Mouse (Mus musculus) intestine, embryonic 15.5 days (tissue): ENCODE results near the gene Ppp1r35. TPM values are rescaled to one million over a fixed set of nuclear protein-coding genes. Genes with fewer than 3 reads are reported as not detected.

ENCODE experiments used
- ATAC-seq: fragments of 200-750 bp; cut with Nextera tagmentation; 2 replicates; pipeline ENCODE4 v1.8.0; 2017; ENCODE audit warnings: moderate TSS enrichment, moderate library complexity
- H3K27ac ChIP-seq: fragments of 300-500 bp; sonication (generic); 2 replicates; pipeline ENCODE4 v1.5.1; 2015; ENCODE audit warnings: mild to moderate bottlenecking, inconsistent platforms
- H3K27me3 ChIP-seq: fragments of 300-500 bp; sonication (generic); replicated peaks from 2 replicates; pipeline ENCODE4 v1.6.1; 2015; ENCODE audit warnings: inconsistent platforms
- H3K36me3 ChIP-seq: fragments of 300-500 bp; sonication (generic); 2 replicates; pipeline ENCODE4 v1.6.1; 2015; ENCODE audit warnings: inconsistent platforms
- H3K4me1 ChIP-seq: fragments of 300-500 bp; sonication (generic); replicated peaks from 2 replicates; pipeline ENCODE4 v1.6.1; 2015; ENCODE audit warnings: inconsistent platforms
- H3K4me2 ChIP-seq: fragments of 300-500 bp; sonication (generic); replicated peaks from 2 replicates; pipeline ENCODE4 v1.6.1; 2015; ENCODE audit warnings: mild to moderate bottlenecking, inconsistent platforms
- H3K4me3 ChIP-seq: fragments of 300-500 bp; sonication (generic); replicated peaks from 2 replicates; pipeline ENCODE4 v1.5.1; 2015; ENCODE audit warnings: inconsistent platforms
- H3K9ac ChIP-seq: fragments of 300-500 bp; sonication (generic); 2 replicates; pipeline ENCODE4 v1.6.1; 2015; ENCODE audit warnings: inconsistent platforms
- H3K9me3 ChIP-seq: fragments of 300-500 bp; sonication (generic); 2 replicates; pipeline ENCODE4 v1.6.1; 2016; ENCODE audit warnings: inconsistent platforms
- WGBS: fragments of 180-500 bp; shearing (Covaris S2); methylation state at CpG from one replicate; pipeline ENCODE4 v1.1.7; 2015; 5-methylcytosine and 5-hydroxymethylcytosine counted together
- polyA plus RNA-seq: library from polyadenylated mRNA; unstranded; fragments of >200 nt; fragmentation: Nextera tagmentation; extraction: Ambion mirVana; gene quantifications from 2 replicates; pipeline ENCODE4 v1.2.1, GENCODE M21; 2015

The Ppp1r35 gene
- polyA plus RNA-seq, 1 experiment from 2014 or later, result 22.3 TPM

- Histone ChIP-seq H3K36me3 (peaks cover 6% of the 10 kb centered on the region; the same call in 1 of the 2 replicates), H3K4me2 (peak overlapping the region; percentile 2; the same call in 1 of the 2 replicates), H3K9ac (no peak overlapping the region), H3K27ac (peak overlapping the region; percentile 45), H3K4me3 (no peak overlapping the region), H3K9me3 (no peaks in the 10 kb centered on the region), H3K4me1 (peaks cover 23% of the 10 kb centered on the region), H3K27me3 (no peaks in the 10 kb centered on the region)
- 26% methylated on average over 5 of the region's 5 CpGs for WGBS
- ATAC-seq, result peak; percentile 52
Measured at GRCm38 (mm10) chr5:137776408-137776918, 2.2 kb upstream of the Ppp1r35 start.

DNA sequence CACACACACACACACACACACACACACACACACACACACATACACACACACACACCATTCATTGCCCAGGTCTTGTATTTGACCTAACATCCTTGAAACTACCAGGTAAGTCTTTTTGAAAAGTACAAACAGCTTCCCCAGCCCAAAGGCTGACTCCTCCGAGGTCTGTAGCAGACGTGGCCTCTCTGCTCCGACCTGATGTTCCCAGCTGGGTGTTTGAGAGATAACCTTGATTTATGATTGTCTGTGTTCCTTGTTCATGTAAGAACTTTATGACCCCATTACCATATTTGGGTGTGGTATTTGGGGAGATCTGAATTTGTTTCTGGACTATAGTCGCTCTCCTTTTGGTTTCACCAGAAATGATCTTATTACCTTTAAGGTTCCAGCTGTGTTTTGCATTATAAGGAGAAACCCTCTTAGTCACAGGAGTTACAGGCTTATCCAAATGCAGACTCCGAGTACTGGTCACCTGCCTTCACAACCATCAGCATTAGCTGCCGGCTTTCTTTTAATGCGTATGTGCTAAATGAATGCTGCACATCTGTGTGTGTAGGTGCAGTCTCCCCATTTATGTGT lies 1.3 kb upstream of the Ppp1r35 start:
- 0 out of 2 replicates have a peak overlapping the region, but pooled peaks have one; percentile 2 for H3K4me2 ChIP-seq
- no peaks in the 10 kb centered on the region for H3K9me3 ChIP-seq
- peaks cover 15% of the 10 kb centered on the region for H3K36me3 ChIP-seq
- H3K9ac ChIP-seq, result no peak overlapping the region
- WGBS, result 48% methylated on average over 7 of the region's 7 CpGs
- no peaks in the 10 kb centered on the region for H3K27me3 ChIP-seq
- peak overlapping the region; percentile 44; the same call in 1 of the 2 replicates for H3K27ac ChIP-seq
- no peak overlapping the region for H3K4me3 ChIP-seq
- no peak for ATAC-seq
- H3K4me1 ChIP-seq, result peaks cover 26% of the 10 kb centered on the region

GRCm38 (mm10) chr5:137779053-137779933 lies 644 bp downstream of the Ppp1r35 start:
- under 1% methylated on average over 81 of the region's 83 CpGs for WGBS
- Histone ChIP-seq H3K4me1 (peaks cover 42% of the 10 kb centered on the region), H3K4me2 (peak overlapping the region; percentile 94), H3K27me3 (no peaks in the 10 kb centered on the region), H3K9me3 (no peaks in the 10 kb centered on the region), H3K36me3 (peaks cover 21% of the 10 kb centered on the region), H3K4me3 (peak overlapping the region; percentile 80), H3K27ac (peak overlapping the region; percentile 94), H3K9ac (peak overlapping the region; percentile 86)
- peak; percentile 54 for ATAC-seq

DNA sequence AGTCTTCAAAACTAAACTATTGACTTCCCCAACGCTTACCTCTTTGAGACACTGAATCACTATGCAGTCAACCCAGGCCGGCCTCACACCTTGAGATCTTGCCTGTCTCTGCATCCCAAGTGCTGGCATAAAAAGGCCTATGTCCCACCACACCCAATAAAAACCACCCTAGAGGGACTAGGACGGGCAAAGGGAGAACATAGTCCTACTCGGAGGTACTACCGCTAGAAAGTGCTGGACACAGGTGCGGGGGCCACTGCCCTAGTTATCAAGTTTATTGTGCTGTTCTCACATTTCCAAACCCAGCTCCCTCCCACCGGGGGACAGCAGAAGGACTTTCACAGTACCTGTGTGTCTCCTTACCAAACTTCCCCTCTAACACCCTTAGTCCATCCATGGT lies 3.0 kb downstream of the Ppp1r35 start:
- ATAC-seq, result no peak
- no peak overlapping the region for H3K27ac ChIP-seq
- no peak overlapping the region for H3K4me3 ChIP-seq
- peaks cover 21% of the 10 kb centered on the region for H3K36me3 ChIP-seq
- H3K9ac ChIP-seq, result no peak overlapping the region
- H3K4me2 ChIP-seq, result no peak overlapping the region
- WGBS, result 91% methylated on average over 7 of the region's 7 CpGs
- no peaks in the 10 kb centered on the region for H3K9me3 ChIP-seq
- H3K27me3 ChIP-seq, result no peaks in the 10 kb centered on the region
- H3K4me1 ChIP-seq, result peaks cover 46% of the 10 kb centered on the region

DNA sequence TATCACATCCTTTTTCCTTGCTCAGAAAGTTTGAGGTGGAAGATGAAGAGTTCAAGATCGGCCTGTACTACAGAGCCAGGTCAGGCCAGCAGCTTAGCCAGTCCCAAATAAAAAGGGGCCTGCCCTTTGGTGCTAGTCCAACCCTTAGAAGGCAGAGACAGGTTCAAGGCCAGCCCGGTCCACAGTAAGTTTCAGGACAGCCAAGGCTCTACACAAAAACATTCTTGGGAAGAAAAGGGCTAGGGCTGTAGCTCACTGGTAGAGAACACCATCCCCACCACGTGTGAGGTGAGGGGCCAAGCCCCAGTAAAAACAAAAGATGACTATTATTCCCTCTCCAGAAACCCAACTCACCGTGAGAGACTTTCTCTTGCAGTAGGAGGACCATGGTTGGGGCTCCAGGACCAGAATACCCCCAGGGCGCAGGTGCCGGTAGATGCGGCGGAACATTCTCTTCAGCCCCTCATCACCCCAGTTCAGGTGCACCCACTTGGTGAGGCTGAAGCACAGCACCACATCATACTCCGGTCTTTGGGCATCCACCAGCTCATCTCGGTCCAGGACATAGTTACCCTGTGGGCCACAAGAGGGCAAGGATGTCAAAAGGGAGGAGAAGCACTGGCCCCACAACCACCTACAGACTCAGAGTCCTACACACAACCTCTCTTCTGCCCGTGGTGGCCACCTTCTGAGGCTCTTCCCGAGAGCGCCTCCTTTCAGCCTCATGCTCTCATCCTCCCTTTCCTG lies 4.3 kb downstream of the Ppp1r35 start:
- peaks cover 21% of the 10 kb centered on the region for H3K36me3 ChIP-seq
- H3K27ac ChIP-seq, result no peak overlapping the region
- peak overlapping the region; percentile 88; the same call in 1 of the 2 replicates for H3K4me3 ChIP-seq
- H3K4me2 ChIP-seq, result peak overlapping the region; percentile 83
- H3K4me1 ChIP-seq, result peaks cover 44% of the 10 kb centered on the region
- peak overlapping the region; percentile 26; the same call in 1 of the 2 replicates for H3K9ac ChIP-seq
- no peak for ATAC-seq
- no peaks in the 10 kb centered on the region for H3K9me3 ChIP-seq
- no peaks in the 10 kb centered on the region for H3K27me3 ChIP-seq
- 77% methylated on average over 13 of the region's 13 CpGs for WGBS

DNA sequence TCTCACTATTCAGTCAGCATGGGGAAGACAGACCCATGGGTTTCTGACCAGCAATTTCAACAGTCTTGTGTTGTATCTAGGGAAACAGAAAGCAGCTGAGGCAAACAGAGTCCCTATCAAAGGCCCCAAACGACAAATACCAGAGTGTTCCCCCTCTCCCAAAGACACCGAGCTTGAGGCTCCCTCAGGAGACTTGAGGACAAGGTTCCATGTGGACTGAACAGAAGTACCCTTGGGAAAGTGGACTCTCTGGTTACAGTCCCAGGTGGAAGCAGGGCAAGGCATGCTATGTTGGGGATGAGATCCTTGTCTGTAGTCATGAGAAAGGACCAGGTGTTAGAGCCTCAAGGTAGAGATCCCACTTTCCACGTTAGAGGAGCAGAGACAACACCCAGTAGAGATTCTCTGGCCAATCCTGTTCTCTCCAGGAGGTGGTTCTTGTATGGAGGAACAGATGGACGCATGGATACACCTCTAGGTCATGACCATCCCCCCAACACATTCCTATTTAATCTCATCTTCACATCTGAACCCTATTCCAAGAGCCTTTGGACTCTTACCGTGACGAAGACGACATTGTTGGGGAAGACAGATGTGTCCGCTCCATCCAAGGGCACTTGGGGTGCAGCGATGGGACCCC lies 5.4 kb downstream of the Ppp1r35 start:
- Histone ChIP-seq H3K27me3 (no peaks in the 10 kb centered on the region), H3K4me3 (peak overlapping the region; percentile 88), H3K27ac (no peak overlapping the region), H3K4me1 (peaks cover 44% of the 10 kb centered on the region), H3K36me3 (peaks cover 21% of the 10 kb centered on the region), H3K9me3 (no peaks in the 10 kb centered on the region), H3K4me2 (peak overlapping the region; percentile 83), H3K9ac (peak overlapping the region; percentile 95)
- ATAC-seq, result no peak
- WGBS, result 61% methylated on average over 9 of the region's 9 CpGs

GRCm38 (mm10) chr5:137784546-137784945 lies 5.9 kb downstream of the Ppp1r35 start:
- 71% methylated on average over 14 of the region's 14 CpGs for WGBS
- Histone ChIP-seq H3K27ac (0 out of 2 replicates have a peak overlapping the region, but pooled peaks have one; percentile 99), H3K4me3 (peak overlapping the region; percentile 88), H3K4me1 (peaks cover 42% of the 10 kb centered on the region), H3K36me3 (peaks cover 21% of the 10 kb centered on the region), H3K9ac (peak overlapping the region; percentile 95), H3K4me2 (peak overlapping the region; percentile 83), H3K9me3 (no peaks in the 10 kb centered on the region), H3K27me3 (no peaks in the 10 kb centered on the region)
- ATAC-seq, result no peak

DNA sequence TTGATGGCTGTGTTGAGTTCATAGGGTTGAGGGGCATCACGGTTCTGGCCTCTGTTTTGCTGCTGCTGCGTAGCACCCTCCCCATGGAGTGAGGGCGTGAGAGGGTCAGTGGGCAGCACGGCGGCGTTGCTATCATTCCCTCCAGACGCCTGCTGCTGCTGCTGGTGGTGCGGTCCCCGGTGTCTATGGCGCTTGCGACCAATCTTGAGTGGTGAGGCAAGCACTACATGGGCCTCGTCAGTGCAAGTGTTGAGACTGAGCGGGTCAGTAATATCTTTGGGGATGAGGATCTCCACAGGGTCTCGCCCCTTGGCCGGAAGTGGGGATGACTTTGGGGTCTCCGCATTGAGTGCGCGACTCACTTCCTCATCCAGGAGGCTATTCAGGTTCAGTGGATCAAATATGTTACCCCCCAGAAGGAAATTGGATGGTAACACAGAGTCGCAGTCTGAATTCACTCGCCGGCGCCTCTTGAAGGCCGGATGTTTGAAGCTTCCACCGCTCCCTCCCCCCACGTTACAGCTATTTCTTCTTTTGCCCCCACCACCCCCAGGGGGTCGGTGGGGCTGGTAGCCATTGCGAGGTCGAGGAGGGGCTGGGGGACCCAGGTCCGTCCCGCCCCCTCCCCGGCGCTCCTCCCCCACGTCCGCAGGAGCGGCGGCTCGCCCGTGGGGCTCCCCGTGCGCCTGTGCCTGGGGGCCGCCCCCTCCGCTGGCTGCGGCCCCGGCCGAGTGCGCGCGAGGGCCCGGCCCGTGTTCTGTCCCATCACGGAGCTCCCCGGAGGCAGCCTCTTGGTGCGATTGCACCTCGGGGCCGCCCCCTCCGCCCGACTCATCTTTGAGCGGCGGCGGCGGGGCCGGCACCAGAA lies 6.7 kb downstream of the Ppp1r35 start:
- peak overlapping the region; percentile 95 for H3K9ac ChIP-seq
- H3K27ac ChIP-seq, result peak overlapping the region; percentile 99
- H3K4me1 ChIP-seq, result peaks cover 34% of the 10 kb centered on the region
- no peaks in the 10 kb centered on the region for H3K27me3 ChIP-seq
- H3K36me3 ChIP-seq, result peaks cover 20% of the 10 kb centered on the region
- peak overlapping the region; percentile 88 for H3K4me3 ChIP-seq
- no peaks in the 10 kb centered on the region for H3K9me3 ChIP-seq
- H3K4me2 ChIP-seq, result peak overlapping the region; percentile 83
- ATAC-seq, result peak; percentile 21; the same call in 1 of the 2 replicates
- WGBS, result 2% methylated on average over 50 of the region's 62 CpGs

GRCm38 (mm10) chr5:137786109-137786942 lies 7.7 kb downstream of the Ppp1r35 start:
- WGBS, result under 1% methylated on average over 79 of the region's 79 CpGs
- Histone ChIP-seq H3K4me3 (peak overlapping the region; percentile 88), H3K27me3 (no peaks in the 10 kb centered on the region), H3K9ac (peak overlapping the region; percentile 95), H3K27ac (peak overlapping the region; percentile 99), H3K4me2 (peak overlapping the region; percentile 83), H3K36me3 (peaks cover 16% of the 10 kb centered on the region), H3K4me1 (peaks cover 34% of the 10 kb centered on the region), H3K9me3 (no peaks in the 10 kb centered on the region)
- ATAC-seq, result peak; percentile 90

- Histone ChIP-seq H3K4me1 (peaks cover 31% of the 10 kb centered on the region), H3K9ac (peak within 1 kb of the TSS; percentile 95), H3K4me2 (peak within 1 kb of the TSS; percentile 83), H3K36me3 (peaks cover 6% of the 10 kb centered on the region), H3K9me3 (no peaks in the 10 kb centered on the region), H3K27ac (peak within 1 kb of the TSS; percentile 99), H3K4me3 (peak within 1 kb of the TSS; percentile 88), H3K27me3 (no peaks in the 10 kb centered on the region)
- ATAC-seq, result peak; percentile 70
- WGBS, result under 1% methylated on average over 48 of the region's 48 CpGs
Measured at GRCm38 (mm10) chr5:137787151-137787928, 8.7 kb downstream of the Ppp1r35 start, which contains the start of the genes Mepce and Zcwpw1. Gene Mepce (minus strand): TSS chr5:137787655. Gene Zcwpw1 (plus strand): TSS chr5:137787798.
